Mouse (Mus musculus) testis, adult 2 months (tissue): ENCODE data around the gene Nans.

Experiments
- CTCF ChIP-seq: fragments of 200-500 bp; IDR thresholded peaks from 2 replicates; pipeline ENCODE4 v1.5.1; 2012; ENCODE audit warnings: low read depth, mild to moderate bottlenecking, inconsistent platforms, low read length, moderate library complexity; ENCODE audit not compliant: control insufficient read depth, insufficient read depth, insufficient replicate concordance
- POLR2A ChIP-seq: fragments of 200-500 bp; IDR thresholded peaks from 2 replicates; pipeline ENCODE4 v1.6.1; 2012; ENCODE audit warnings: low read depth, mild to moderate bottlenecking, inconsistent platforms, low read length, moderate library complexity; ENCODE audit not compliant: control insufficient read depth

DNA sequence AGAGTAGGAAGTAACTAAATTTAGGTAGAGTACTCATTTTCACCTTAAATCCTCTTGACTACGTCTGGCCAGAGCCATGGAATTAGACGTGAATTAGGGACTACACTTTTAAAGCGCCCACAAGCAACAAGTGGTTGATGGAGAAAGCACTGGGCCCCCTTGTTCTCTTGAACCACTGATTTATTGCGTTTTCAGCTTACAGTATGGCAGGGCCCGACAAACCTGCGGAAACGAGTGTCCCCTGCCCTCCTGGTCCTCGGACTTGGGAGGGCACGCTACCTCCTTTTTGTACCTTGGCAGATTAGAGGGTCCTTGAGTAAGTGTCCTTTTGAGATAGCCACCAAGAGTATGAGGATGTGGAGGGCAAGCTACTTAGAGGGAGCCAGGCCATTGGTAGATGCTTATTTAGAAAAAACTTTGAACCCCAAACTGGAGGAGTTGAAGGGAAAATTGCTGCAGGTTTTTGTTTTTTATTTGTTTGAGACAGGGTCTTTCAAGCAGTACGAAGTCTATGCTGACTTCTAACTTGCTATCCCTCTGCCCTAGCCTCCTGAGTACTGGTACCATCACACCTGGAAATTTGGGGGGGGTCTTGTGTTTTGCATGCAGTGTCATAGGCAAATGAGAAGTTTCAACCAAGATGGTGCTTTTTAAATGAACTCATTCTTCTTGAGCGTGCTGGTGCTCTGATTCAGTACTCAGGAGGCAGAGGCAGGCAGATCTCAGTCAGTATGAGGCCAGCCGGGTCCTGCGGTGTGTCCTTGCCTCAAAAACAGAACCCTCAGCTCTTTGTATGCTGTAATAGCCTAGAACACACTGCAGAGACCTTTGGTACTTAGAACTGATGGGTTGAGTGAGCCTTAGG is 36.0 kb upstream of the Nans start:
- TF ChIP-seq CTCF (no peak), POLR2A (no peak)
